Mouse (Mus musculus) urinary bladder, postnatal 4 days (tissue): ENCODE results near the gene Vtcn1.
"Not testable (repeated sequence)": the region's sequence is repeated elsewhere in the genome, so short reads cannot be mapped to it uniquely, and the experiment has no call there.

Experiments
- DNase-seq, 2 experiments: peaks; one replicate each; pipeline ENCODE4 v3.0.0; 2021 to 2022; ENCODE audit warnings: low spot score in 2 of 2

The Vtcn1 gene

DNA sequence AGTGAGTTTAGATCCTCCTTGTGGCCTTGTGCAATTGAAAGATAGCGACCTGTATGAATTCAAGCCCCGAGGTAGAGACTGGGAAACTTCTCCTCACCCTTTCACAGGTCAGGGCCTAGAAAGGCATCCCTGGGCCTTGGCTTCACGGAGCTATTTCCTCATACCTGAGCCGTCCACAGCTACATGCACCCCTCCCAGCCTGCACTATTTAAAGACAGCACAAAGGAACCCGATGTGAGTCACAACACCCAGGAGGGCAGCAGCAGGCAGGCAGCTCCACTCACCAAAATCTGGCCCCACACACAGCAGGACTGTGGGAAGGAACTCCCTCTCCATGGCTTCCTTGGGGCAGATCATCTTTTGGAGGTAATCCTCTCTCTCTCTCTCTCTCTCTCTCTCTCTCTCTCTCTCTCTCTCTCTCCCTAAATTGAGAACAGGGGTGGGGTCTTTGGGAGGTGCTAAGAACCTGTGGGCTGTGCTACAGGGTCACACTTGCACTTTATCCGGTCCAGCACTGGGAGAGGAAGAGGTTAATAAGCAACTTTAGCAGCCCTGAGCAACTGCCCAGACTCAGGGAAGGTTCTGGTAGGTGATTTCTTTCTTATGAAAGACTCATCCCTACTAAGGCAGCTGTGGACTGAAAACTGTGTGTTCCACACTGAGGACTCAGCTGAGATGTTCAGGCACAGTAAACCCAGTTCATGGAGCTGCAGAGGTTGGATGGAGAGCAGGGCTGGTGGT, at the start of gene Vtcn1:
Vtcn1 (plus strand) TSS at position 235 of the 741 bp plus-strand sequence.
- no peak for DNase-seq

DNA sequence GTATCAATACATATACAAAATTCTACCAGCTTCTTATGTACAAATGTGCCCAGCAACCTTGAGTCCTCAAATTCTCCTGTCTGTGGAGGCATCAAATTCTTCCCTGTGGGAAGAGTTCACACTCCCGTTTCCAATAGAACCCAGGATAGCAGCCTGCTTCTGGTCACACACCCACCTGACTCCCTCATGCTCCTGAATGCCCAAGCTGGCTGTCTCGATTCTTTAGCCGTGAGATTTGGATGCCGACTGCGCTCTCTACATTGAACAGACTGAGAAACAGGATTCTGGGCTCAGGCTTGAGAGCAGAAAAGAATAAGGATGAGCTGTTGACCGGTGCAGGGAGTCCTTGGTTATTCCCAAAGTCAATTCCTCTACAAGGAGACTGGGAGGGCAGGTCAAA, 48.3 kb upstream of the Vtcn1 start:
- no peak for DNase-seq

DNA sequence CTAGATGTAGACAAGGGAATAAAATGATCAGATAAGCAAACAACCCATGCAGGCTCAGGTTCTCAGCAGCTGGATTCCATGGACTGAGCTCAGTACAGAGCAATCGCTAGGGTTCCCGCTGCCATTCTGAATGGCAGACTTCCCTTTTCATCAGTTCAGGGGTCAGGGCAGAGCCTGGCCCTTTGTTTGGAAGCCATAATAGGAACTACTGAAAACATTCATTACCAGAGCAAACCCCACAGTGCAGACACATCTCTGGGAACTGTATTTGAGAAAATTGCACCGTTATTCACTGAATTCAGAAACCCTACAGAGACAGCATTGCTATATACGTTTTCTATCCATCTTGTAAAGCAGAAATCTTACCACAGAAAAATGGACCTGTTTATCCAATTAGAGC, 47.7 kb upstream of the Vtcn1 start:
- DNase-seq: no peak

DNA sequence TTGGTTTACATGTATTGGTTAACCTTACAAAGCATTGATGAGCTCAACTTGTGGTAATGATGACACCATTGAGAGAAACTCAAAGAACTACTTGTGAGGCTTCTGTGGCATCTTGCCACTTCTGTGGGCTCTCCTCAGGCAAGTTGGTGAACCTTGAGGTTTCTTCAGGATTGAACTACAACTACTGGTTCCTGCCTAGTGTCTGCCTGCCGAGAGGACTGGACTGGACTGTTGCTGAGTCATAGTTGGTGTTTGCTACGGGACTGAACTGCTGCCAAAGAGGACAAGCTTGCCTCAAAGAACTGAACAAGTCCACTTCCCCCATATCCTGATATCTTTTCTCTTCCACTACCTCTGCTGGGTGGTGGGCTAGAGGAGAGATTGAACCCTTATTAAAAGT, 39.2 kb upstream of the Vtcn1 start:
- DNase-seq: no peak

DNA sequence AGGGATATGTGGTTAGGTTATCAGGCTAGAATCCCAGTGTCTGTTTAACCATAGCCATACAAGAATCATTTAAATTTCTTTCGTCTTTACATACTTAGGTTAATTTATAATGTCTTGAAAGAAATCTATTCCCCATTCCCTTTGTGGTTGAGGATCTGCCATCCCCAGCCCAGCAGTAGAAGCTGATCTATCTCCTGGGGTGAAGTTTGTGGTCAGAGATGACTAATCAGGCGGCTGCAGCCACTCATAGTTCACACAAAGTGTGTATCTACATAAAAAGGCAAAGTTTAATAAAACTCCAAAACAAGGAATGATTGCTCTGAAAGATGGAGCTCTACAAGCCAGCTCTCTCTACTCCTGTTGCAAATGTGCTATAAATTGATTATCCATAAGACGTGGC, 33.6 kb upstream of the Vtcn1 start:
- no peak for DNase-seq

DNA sequence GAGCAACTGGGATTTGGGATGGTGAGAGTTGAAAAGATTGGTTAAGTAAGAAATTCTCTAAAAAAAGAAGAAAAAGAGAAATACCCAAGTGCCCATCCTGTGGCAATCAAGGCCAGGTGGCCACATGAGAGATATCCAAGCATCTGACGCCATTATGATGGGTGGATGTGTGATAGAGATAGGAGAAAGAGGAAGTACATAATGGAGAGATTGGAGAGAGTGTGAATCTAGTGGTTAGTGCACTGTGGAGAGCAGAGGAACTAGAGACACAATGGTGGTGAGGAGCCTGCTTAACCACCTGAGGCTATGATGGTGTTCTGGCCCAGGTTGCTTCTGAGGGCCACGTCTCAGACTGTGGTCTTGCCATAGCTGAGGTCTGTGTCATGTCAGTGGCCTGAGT, 31.9 kb upstream of the Vtcn1 start:
- no peak for DNase-seq

DNA sequence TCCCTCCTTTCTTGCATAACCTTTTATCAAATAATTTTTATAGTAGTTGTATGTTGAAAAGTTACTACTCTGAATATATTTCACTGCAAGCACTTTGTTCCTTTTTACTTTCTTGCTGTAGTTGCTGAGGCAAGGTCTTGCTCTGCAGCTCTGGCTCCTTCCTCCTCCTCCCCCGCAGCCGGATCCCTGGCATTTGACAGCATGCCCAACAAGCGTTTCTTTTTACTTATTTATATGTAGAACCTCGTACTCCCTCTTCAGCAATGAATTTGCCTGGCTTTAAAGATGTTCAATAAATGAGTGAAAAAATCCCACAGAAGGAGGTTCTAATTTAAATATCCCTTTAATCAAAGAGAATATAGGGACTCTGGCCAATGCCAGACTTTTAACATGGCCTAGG, 28.7 kb upstream of the Vtcn1 start:
- no peak for DNase-seq

DNA sequence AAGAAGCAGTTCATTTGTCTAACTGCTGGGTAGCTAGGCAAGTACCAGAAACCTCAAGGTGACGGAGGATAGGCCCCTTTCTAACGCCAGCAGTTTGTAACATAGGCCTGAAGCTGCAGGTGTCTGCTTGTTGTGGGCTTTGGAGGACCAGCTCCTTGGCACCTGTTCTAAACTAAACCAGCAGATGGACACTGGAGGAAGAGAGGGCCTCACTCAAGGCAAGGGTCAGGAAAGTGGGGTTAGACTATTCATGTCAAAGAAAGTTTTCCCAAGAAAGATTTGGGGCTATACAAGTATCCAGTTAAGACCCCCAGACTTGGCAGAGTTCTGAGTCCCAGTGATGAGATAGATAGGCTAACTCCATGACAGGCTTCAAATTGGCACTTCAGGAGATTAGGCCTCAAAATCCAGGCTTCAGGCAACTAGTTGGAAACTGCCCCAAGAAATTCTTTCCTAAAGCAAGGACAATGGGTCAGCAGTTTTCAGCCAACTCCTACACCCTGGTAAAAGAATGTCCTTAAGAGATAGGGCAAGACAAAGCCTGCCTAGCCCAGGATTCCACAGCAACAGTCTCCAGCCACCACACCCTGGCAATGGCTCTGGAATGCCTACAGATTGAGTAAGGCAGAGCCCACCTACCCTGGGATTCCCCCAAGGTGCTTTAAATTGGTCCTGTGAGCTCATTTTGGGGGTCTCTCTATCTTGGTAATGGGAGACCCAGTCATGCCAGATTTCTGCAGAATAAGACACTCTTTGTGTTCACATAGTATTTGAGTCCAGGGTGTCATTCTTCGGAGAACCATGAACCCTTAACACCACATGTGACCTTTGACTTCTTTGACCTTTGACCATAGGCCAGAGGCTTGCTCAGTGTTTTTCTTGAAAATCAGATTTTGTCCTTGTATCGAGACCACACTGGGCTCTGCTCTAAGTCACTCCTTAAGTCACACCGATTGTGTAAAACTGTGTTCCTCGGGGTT, 27.8 kb upstream of the Vtcn1 start:
- DNase-seq: no peak

DNA sequence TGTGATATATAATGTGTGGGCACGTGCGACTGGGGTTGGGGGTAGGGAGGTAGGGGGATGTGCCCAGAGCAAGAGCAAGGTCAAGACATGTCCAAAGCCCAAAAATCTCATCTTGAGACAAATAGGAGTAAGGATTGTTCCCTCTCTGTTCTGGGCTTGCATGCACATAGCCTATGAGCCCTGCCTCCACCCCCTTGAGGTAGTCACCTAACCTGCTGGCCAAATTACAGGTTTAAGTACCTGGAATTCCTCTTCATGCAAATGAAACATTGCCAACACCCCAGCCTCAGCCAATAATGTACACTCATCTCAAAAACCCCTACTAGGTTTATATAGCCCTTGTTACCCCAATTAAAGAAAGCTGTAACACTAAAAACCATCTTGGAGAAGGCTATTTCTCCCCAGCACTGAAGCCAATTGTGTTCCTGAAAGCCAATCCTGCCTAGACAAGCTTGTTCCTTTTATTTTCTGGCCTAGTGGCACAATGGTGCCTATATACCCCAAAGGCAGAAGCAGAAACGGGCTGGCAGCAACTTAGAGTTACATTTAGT, 26.3 kb upstream of the Vtcn1 start:
- DNase-seq: no peak

DNA sequence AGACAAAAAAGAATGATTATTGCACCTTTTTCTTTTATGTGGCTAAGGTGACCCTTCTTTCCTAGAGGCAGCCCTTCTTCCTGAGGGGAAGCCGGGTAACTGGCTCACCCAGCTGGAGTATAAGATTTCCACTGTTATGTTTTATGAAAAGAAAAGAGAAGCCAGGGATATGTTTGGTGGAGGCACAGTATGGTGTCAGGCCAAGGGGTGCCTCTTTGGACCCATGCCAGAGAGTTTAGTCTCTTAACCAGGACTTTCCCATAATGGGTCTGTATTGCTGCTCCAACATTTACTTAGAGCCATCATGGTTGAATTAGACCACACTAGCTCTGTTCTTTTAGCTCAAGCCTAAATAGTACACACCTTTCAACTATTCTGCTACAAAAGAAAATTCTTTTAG, 20.3 kb upstream of the Vtcn1 start:
- no peak for DNase-seq

DNA sequence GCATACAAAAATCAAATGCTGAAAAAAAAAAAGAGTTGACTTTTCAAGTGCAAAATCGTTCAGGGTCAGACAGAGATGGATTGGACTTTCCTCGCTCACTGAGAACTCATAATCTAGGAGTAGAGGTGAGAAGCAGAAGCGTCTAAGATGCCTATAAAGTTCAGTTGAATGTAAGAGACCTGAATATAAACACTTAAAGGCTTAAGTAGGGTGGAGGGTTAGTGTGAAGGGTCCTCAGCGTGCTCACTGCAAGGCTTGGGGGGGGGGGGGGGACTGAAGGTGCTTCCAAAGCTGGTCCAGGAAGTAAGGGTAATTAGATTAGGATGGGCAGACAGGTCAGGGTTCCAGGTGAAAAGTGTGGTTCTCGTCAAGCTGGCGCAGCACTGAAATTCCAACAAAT, 19.3 kb upstream of the Vtcn1 start:
- no peak for DNase-seq

DNA sequence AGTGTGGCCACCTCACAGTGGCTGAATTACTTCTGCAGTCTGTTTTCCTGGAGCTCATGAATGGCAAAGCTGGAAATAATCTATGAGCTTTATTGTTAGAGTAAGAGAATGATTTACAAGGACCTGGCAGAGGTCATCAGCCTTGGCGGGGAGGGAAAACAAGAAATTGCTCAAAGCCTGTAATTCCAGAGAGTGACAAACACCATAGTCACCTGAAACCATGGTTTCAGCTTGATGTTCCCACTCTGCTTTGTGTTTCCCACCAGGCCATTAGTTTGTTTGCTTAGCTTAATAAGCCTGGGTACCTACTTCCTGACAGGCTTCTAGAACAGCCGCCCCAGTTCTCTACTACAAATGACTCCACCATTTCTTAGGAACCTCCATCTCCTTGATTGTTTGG, 14.8 kb upstream of the Vtcn1 start:
- DNase-seq: no peak

DNA sequence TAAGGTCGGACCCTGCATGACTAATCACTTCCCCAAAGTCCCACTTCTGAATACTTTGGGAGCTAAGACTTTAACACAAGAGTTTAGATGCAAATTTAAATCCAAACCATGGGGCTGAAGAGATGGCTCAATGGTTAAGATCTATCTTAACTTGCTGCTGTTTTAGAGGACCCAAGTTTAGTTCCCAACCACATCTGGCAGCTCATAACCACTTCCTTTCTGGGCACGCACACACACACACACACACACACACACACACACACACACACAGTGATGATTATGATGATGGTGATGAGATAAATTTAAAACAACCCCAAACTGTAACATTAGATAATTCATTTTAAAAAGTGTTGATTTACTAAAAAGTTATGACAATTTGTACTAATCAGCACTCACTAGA, 13.4 kb upstream of the Vtcn1 start:
- DNase-seq: no peak

DNA sequence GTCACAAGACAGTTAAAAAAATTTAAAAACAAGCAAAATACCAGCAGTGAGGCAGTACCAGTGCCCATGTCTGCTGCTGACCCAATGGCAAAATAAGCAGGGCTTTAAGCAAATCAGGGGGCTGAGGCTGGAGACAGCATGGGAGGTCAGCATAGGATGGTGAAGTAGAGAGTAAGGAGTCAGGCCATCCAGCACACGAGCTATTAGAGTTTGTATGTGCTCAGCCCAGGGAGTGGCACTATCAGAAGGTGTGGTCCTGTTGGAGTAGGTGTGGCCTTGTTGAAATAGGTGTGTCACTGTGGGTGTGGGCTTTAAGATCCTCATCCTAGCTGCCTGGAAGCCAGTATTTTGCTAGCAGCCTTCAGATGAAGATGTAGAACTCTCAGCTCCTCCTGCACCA, 9.8 kb upstream of the Vtcn1 start:
- not testable (repeated sequence) for DNase-seq

DNA sequence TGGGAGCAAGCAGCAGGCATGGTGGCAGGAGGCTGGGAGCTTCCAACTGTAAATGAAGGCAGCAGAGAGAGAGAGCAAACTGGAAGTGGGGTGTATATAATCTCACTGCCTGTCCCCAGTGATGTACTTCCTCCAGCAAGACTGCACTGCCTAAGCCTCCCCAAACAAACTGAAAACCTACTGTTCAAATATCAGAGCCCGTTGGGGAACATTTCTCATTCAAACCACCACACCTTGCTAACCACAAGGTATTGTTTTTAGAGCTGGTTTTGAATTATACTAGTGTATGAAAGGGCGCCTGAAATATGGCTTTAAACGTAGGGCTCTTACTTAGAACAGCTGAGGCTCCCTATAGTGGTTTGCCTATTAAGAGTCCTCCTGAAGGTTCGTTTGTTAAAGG, 6.5 kb upstream of the Vtcn1 start:
- no peak for DNase-seq

DNA sequence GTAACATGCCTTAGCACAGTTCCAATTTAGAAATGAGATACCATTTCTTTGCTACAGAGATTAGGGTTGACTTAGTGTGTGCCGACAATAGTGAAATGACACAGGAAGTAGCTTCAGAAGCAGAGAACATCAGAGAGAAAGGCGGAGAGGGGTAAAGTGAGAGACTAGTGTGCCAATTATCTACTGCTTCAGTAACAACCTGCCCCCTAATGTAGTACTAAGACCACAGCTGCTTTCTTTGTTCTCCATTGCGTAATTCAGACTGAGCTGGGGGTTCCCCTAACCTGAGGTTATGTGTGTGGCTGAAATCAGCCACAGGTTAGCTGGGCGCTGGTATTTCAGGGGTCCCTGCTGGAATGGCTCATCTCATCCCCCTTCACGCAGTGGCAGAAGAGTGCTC, 5.7 kb upstream of the Vtcn1 start:
- DNase-seq: no peak

DNA sequence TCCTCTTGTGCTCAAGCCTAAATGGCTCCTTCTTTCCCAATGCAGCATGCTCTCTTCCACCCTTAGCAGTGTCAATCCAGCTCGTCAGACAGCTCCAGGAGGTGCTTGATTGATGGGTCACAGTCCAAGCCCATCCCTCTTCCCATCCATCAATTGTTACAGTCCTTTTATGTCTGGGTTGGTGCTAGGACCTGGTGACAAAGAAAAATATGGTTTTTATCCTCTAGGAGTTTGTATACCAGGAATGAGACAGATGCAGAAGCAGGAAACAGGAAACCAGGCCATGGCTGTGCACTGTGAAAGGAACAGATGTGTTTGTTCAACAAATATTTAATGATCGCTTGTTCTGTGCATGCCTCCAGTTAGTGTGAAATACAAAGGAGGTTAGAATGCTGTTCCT, 4.4 kb upstream of the Vtcn1 start:
- no peak for DNase-seq

DNA sequence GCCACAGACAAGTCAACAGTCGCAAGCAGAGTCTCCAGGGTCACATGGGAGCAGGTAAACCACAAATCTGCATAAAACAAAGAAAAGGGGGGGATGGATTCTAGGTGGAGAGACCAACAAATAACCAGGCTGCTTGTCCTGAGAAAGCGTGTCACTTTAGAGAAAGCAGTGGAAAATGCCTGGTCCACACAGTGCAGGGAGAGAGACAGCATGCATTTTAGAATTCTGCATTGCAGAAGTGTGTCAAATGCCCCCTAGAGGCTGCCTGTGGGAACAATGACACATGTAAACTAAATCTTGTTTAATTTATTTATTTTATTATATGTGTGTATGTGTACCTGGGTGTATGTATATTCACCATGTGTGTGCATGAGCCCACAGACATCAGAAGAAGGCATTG, 4.0 kb upstream of the Vtcn1 start:
- no peak for DNase-seq

DNA sequence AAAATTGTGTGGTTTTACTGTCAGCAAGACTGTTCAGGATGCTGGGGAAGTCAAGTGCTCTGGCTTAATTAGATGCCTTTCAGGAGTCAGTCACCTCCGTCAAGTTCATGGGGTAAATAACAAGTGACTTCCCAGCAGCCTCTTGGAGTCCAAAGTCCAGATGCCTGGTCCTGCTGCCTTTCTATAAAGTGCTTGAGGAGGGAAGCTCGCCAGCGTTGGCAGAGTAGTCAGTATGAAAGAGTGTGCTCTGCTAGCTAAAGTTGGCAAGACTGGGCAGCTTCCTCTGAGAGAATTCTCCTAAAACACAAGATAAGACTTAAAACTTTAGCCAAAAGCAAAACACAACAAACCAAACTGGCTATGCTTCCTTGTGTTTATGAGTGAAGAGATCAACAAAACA, 18.5 kb downstream of the Vtcn1 start:
- DNase-seq: no peak

DNA sequence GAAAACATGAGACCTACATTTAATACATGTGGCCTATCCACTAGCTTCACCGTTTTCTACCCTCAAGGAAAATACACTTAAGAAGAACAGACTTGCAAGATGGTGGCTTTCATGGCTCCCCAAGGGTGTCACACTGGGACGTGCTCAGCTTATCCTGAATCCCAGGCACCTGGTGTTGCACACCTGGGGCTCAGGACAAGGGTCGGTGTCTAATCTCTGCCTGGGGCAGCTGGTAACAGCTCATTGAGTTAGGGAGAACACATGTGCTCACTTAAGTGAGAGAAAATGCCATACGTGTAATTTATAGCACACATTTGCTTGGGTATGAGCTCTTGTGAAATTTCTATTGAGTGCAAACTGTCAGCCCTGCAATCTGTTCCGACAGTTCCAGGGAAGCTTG, 19.1 kb downstream of the Vtcn1 start:
- no peak for DNase-seq

DNA sequence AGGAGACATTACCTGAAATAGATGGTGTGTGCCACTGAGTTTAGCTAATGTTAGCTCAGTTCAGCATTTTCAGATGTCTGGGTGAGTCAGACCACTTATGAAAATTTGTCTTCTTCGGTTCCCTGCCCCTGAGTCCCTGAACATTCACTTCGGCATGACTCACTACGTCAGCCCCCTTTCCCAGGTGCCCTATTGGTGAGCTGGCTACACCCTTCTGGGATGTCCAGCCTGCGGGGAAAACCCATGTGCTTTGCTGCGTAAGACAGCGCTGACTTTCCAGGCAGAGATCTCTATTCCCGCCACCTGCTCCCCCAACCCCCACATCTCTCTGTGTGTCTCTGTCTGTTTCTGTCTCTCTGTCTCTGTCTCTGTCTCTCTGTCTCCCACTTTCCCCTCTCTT, 23.1 kb downstream of the Vtcn1 start:
- no peak for DNase-seq

DNA sequence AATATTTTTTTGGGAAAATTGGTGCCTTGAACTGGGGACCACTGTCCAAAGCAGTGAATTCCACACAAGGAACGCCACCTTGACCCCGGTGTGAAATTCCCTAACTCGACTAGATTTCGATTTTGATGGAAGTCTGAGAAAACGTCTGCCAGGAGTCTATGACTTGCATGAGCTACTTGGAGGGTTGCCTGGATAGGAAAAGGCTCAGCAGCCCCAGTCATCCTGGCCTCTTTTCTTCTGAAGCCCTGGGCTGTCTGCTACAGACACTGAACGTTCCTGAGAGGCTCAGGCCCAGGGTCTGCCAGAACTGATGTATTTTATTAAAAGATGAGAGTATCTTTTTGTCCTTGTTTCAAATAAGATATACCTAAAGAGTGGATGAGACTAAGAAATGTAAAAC, 25.2 kb downstream of the Vtcn1 start:
- no peak for DNase-seq
